Mouse (Mus musculus) brain, embryonic 14.5 days (tissue): ENCODE measurements around the gene Abtb2. TPM values are rescaled to one million over a fixed set of nuclear protein-coding genes. Genes with fewer than 3 reads are reported as not detected.

ENCODE experiments used
- DNase-seq: peaks from one replicate; pipeline ENCODE4 v3.0.0-alpha.2; 2011; ENCODE audit warnings: low read depth
- CTCF ChIP-seq: fragments of 200-500 bp; IDR thresholded peaks from 2 replicates; pipeline ENCODE4 v1.5.1; 2012; ENCODE audit warnings: inconsistent platforms, mild to moderate bottlenecking, moderate library complexity, borderline replicate concordance; ENCODE audit not compliant: insufficient read depth, insufficient read length; ENCODE audit errors: extremely low read depth
- POLR2A ChIP-seq: fragments of 200-500 bp; IDR thresholded peaks from 2 replicates; pipeline ENCODE4 v1.6.1; 2012; ENCODE audit warnings: mild to moderate bottlenecking, inconsistent platforms, borderline replicate concordance; ENCODE audit not compliant: poor library complexity, insufficient read depth, insufficient read length, severe bottlenecking; ENCODE audit errors: extremely low read depth
- polyA plus RNA-seq: library from polyadenylated mRNA; depleted of rRNA; stranded (reverse); fragments of >200 nt; gene quantifications from 2 replicates; pipeline ENCODE4 v1.2.3, GENCODE M21; 2012

The Abtb2 gene
- polyA plus RNA-seq, 1 experiment = 16.7 TPM

DNA sequence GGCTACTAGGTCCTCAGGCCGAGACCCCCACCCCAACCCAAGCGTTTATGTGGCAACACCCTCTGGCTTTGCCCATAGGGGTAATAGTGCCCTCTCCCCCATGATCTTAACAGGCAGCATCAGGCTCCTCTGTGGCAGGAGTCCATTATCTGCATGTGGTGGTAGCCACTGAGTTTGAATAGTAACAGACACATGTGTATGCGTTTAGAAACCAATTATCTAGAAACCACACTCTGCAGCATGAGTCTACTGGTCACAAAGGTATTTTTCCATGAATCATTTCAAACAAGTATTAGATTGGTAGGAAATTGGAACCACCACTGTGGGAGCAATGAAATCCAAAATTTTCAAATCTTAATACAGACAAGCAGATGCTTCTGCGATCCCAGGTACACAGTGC is 119.5 kb downstream of the Abtb2 start:
- TF ChIP-seq CTCF (no peak), POLR2A (no peak)

GRCm38 (mm10) chr2:103687143-103687542 is 121.0 kb downstream of the Abtb2 start:
- DNase-seq = peak; percentile 24
- TF ChIP-seq CTCF = no peak
- TF ChIP-seq POLR2A = no peak

More for the DNA sequence above, 119.5 kb downstream of the Abtb2 start:
- no peak for DNase-seq

- TF ChIP-seq CTCF = no peak
- TF ChIP-seq POLR2A = no peak
- DNase-seq = peak; percentile 25
Measured at GRCm38 (mm10) chr2:103687888-103688287, 121.8 kb downstream of the Abtb2 start.

GRCm38 (mm10) chr2:103690425-103690824 is 124.3 kb downstream of the Abtb2 start:
- no peak for TF ChIP-seq CTCF
- no peak for TF ChIP-seq POLR2A

DNA sequence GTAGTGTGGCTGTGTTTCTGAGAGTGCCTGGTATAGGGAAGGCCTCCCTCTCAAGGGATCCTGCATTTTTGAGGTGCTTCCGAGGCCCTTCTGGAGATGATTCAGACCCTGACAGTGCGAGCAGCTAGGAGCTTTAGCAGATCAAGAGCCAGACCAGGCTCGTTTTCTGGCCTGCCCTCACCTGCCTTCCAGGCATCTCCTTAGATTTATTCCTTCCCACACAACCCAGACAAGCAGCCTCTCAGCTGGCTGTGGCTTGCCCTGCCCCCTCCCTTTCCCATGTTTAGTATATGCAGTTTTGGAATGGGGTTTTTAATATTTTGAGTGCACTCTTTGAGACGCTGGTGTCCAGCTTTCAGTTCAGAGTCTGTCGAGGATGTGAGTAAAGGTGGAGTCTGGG is 124.7 kb downstream of the Abtb2 start:
- no peak for TF ChIP-seq CTCF
- TF ChIP-seq POLR2A = no peak
- no peak for DNase-seq

More at GRCm38 (mm10) chr2:103690425-103690824, 124.3 kb downstream of the Abtb2 start:
- peak; percentile 91 for DNase-seq

DNA sequence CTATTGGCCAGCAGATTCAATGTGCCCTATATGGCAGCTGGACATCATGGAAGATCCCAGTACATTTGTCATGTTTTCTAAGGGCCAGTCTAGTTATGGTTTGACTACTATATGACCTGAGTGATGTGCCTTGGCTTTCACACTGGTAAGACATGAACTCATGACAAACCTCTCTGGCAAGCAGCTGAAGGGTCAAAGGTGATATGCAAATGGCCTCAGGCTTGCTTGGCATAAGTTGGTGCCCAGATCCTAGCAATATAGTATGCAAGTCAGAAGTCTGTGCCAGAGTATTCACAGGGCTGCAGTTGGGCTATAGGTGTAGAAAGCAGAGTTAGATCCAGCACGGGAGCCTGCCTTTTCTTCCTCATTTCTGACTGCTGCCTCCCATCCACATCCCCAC is 125.2 kb downstream of the Abtb2 start:
- no peak for DNase-seq
- TF ChIP-seq CTCF = no peak

- TF ChIP-seq CTCF = no peak
- TF ChIP-seq POLR2A = no peak
- DNase-seq = no peak
Measured at GRCm38 (mm10) chr2:103692810-103693209, 126.7 kb downstream of the Abtb2 start.

DNA sequence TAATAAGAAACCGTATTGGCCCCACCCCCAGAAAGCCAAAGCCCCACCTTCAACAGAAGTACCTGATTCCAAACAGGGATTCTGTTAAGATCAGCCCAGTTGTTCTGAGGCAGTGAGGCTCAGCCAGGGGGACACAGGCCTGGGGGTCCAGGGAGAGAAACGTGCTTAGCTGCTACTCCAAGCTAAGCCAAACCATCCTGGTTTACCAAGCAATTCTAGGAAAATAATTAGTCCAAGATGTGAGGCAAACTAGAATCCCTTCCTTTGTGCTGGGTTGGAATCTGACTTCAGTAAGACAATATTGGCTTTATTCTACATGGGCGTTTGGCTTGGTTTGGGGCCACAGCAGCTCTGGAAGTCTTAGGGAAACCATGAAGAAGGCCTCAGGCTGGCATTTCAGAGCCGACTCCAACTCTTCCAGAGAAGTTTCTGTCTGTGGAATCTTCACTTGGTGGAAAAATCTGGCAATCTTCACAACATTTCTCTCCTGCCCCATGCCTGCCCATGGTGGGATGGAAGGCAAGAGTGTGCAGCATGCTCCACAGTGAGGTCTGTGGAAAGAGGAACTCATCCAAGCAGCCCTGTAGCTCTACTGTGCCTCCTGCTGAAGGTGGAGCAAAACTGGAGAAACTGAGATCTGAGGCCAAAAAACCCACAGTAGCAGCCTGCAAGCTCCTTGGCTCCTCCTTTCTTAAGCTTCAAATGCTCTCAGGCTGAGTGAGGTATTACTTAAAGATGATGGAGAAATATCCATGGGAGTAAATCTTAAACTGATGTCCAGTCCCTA is 128.9 kb downstream of the Abtb2 start:
- TF ChIP-seq CTCF = no peak
- TF ChIP-seq POLR2A = no peak
- no peak for DNase-seq

- TF ChIP-seq POLR2A (no peak), CTCF (no peak)
- peak; percentile 45 for DNase-seq
Measured at GRCm38 (mm10) chr2:103696177-103696576, 130.1 kb downstream of the Abtb2 start.

DNA sequence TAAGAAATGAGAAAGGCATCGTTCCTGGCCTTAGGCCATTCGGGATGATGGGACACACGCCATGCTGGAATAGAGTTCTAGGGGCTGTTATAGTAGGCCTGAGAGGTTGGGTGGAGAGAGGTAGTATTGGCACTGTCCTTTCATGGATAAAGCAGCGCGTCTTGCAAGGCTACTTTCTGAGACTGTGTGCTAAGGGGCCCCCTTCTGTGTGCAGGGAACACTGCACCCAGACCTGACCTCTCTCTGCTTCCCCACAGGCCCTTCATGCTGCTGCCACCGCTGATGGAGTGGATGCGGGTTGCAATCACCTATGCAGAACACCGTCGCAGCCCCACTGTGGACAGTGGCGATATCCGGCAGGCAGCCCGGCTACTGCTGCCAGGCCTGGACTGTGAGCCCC is 134.4 kb downstream of the Abtb2 start:
- TF ChIP-seq CTCF (peak; percentile 41; the same call in 1 of the 2 replicates), POLR2A (no peak)

DNA sequence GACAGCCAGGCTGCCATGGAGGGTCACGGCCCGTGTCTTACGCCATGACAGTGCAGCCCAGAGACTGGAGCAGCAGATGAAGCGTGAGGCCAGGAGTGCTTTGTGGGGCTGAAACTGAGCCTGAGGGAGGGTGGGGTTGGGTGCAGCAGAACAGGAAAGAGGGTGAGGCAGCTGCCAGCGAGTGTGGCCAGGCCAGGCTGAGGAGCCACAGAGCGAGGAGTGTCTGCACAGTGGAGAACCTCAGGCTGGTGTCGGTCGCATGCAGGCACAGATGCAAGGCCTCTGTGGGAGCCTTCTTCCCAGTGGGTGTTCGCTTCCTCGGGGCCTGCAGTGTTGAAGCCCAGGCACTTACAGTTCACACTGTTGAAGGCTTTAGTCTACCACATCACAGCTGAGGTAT is 137.2 kb downstream of the Abtb2 start:
- TF ChIP-seq POLR2A (no peak), CTCF (no peak)
- DNase-seq = no peak

More for the DNA sequence above, 134.4 kb downstream of the Abtb2 start:
- DNase-seq = peak; percentile 46

DNA sequence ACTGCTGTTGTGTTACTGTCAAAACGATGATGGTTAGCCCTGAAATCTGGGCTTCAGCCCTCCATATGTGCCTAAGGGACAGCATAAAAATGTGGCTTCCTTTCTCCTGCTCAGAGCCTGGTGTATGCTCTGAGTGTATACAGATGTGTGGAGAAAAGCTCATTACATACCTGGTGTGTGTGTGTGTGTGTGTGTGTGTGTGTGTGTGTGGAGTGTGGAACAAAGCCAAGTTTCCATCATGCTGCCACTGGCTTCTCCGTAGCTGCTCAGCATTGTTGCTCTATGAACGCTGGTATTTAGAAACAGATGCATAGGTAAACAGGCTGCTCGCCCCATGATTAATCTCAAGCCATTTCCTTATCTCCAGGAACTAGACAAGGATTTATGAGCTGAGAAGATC is 137.8 kb downstream of the Abtb2 start:
- peak; percentile 28 for DNase-seq

More for the DNA sequence above, 137.8 kb downstream of the Abtb2 start:
- no peak for TF ChIP-seq POLR2A
- TF ChIP-seq CTCF = no peak
